Mouse (Mus musculus): ENCODE measurements around the gene Mgat5.

- no peak for TF ChIP-seq CTCF (IDR thresholded peaks at IDR 0.05; ENCODE audit: low read depth)
- no peak for TF ChIP-seq EP300 (IDR thresholded peaks at IDR 0.05; ENCODE audit: low read depth)
Measured at GRCm38 (mm10) chr1:127242888-127243588, 38.2 kb downstream of the Mgat5 start.

All from heart, postnatal 0 days (tissue).